Mouse (Mus musculus) ovary, postnatal 36 days (tissue): ENCODE data around the gene Tspan18.

Source experiments
- DNase-seq: peaks from one replicate; pipeline ENCODE4 v3.0.0; 2022; ENCODE audit warnings: low spot score, mixed read lengths

Gene Tspan18

GRCm38 (mm10) chr2:93187323-93187996 is 146.8 kb downstream of the Tspan18 start, which contains the start of gene Trp53i11:
Gene Trp53i11 (plus strand): TSS chr2:93187548.
- DNase-seq, result peak; percentile 93

- no peak for DNase-seq
Measured at GRCm38 (mm10) chr2:93182859-93183258, 151.4 kb downstream of the Tspan18 start.

- DNase-seq, result peak; percentile 49
Measured at GRCm38 (mm10) chr2:93180077-93180844, 154.0 kb downstream of the Tspan18 start.

GRCm38 (mm10) chr2:93179603-93180002 is 154.7 kb downstream of the Tspan18 start:
- DNase-seq, result no peak

- DNase-seq, result no peak
Measured at GRCm38 (mm10) chr2:93178313-93178677, 156.0 kb downstream of the Tspan18 start.

- no peak for DNase-seq
Measured at GRCm38 (mm10) chr2:93177668-93178312, 156.5 kb downstream of the Tspan18 start.

GRCm38 (mm10) chr2:93176871-93177667 is 157.2 kb downstream of the Tspan18 start:
- no peak for DNase-seq

- no peak for DNase-seq
Measured at GRCm38 (mm10) chr2:93176193-93176798, 158.0 kb downstream of the Tspan18 start.

GRCm38 (mm10) chr2:93175721-93176120 is 158.6 kb downstream of the Tspan18 start:
- DNase-seq, result no peak

- no peak for DNase-seq
Measured at GRCm38 (mm10) chr2:93175278-93175677, 159.0 kb downstream of the Tspan18 start.

GRCm38 (mm10) chr2:93174159-93174558 is 160.1 kb downstream of the Tspan18 start:
- DNase-seq, result no peak

GRCm38 (mm10) chr2:93172460-93172859 is 161.8 kb downstream of the Tspan18 start:
- no peak for DNase-seq

- DNase-seq, result no peak
Measured at GRCm38 (mm10) chr2:93171929-93172328, 162.4 kb downstream of the Tspan18 start.

GRCm38 (mm10) chr2:93170845-93171200 is 163.5 kb downstream of the Tspan18 start:
- DNase-seq, result no peak

GRCm38 (mm10) chr2:93170156-93170844 is 164.0 kb downstream of the Tspan18 start:
- no peak for DNase-seq

GRCm38 (mm10) chr2:93166734-93167406 is 167.4 kb downstream of the Tspan18 start:
- no peak for DNase-seq

- DNase-seq, result no peak
Measured at GRCm38 (mm10) chr2:93166295-93166694, 168.0 kb downstream of the Tspan18 start.

- no peak for DNase-seq
Measured at GRCm38 (mm10) chr2:93163750-93164335, 170.5 kb downstream of the Tspan18 start.

- DNase-seq, result peak; percentile 44
Measured at GRCm38 (mm10) chr2:93163317-93163716, 171.0 kb downstream of the Tspan18 start.

- no peak for DNase-seq
Measured at GRCm38 (mm10) chr2:93162791-93163190, 171.5 kb downstream of the Tspan18 start.
